Mouse (Mus musculus) testis, adult 2 months (tissue): ENCODE measurements around the gene Hnrnpa0.

Experiments
- CTCF ChIP-seq: fragments of 200-500 bp; IDR thresholded peaks from 2 replicates; pipeline ENCODE4 v1.5.1; 2012; ENCODE audit warnings: low read depth, mild to moderate bottlenecking, inconsistent platforms, low read length, moderate library complexity; ENCODE audit not compliant: control insufficient read depth, insufficient read depth, insufficient replicate concordance
- POLR2A ChIP-seq: fragments of 200-500 bp; IDR thresholded peaks from 2 replicates; pipeline ENCODE4 v1.6.1; 2012; ENCODE audit warnings: low read depth, mild to moderate bottlenecking, inconsistent platforms, low read length, moderate library complexity; ENCODE audit not compliant: control insufficient read depth

GRCm38 (mm10) chr13:58115227-58115626 is 13.1 kb downstream of the Hnrnpa0 start:
- TF ChIP-seq CTCF (no peak), POLR2A (no peak)
